Mouse (Mus musculus) kidney, adult 8-10 months (tissue): ENCODE measurements around the gene Kcng3.

ENCODE experiments used
- DNase-seq, 2 experiments: peaks; one replicate each; pipeline ENCODE4 v3.0.0; 2022

Kcng3 gene

DNA sequence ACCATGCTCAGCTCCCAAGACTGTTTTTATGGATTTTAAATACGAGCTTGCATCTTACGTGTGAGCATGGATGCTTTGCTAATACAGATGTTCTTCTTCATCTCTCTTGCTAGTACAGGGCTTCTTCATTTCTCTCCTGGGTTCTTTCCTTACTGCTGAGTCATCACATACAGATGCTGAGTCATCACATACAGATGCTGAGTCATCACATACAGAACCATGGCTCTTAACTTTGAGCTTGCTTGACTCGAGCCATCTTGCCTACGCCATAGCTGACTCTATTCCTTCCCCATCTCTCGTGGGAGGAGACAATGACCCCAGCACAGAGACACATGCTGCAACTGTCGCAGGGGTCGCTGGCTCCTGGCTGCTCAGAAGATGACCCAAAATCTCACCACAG lies 76.7 kb downstream of the Kcng3 start:
- DNase-seq = no peak

GRCm38 (mm10) chr17:83548501-83549233 lies 83.0 kb downstream of the Kcng3 start:
- no peak for DNase-seq

DNA sequence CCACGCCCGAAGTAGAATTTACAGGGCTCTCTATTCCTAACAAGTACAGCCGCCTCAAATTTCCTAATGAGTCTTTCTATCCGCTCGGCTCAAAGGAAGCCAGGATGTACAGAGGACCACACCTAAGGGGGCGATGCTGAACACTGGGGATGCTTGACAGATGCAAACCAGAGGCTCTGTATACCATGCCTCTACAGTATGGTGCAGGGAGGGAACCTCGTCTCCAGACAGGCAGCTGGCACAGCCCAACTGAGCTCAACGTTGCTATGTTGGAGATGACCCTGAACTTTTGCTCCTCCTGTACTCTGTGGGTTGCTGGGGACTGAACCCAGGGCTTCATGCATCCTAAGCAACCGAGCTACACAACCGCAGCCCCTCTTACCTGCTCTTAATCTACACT lies 84.5 kb downstream of the Kcng3 start:
- no peak for DNase-seq

GRCm38 (mm10) chr17:83545756-83546742 lies 85.6 kb downstream of the Kcng3 start:
- no peak for DNase-seq

DNA sequence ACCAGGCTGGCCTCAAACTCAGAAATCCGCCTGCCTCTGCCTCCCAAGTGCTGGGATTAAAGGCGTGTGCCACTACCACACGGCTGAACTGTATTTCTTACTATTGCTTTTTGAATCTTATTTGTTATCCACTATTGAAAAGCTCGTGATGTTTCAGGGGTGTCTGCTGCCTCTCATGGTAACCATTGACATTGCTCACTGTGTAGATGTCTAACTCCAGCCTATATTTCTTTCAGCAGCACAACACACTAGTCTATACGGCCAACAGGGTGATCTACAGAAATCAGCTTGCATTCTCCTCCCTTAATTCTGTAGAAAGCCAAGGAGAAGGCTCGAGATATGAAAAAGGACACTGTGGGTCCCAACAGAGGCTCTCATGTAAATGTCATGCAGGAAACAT lies 86.4 kb downstream of the Kcng3 start:
- DNase-seq = no peak

DNA sequence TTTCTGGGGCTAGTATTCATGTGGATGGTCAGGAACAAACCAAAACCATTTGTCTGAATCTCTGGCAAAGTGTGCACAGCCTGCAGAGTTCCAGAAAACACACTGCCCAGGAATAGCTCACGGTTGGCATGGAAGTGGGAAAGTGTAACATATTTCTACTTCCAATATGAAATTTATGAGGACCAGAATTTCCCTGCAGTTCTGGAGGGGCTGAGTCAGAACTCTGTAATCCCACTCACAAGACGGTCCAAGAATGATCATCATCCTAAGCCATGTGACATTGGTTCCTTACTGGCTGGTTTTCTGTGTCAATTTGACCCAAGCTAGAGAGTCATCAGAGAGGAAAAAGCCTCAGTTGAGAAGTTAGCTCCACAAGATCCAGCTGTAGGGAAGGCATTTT lies 89.3 kb downstream of the Kcng3 start:
- DNase-seq = no peak

- no peak for DNase-seq
Measured at GRCm38 (mm10) chr17:83539262-83540037, 92.2 kb downstream of the Kcng3 start.

- no peak for DNase-seq
Measured at GRCm38 (mm10) chr17:83538694-83539093, 93.0 kb downstream of the Kcng3 start.

DNA sequence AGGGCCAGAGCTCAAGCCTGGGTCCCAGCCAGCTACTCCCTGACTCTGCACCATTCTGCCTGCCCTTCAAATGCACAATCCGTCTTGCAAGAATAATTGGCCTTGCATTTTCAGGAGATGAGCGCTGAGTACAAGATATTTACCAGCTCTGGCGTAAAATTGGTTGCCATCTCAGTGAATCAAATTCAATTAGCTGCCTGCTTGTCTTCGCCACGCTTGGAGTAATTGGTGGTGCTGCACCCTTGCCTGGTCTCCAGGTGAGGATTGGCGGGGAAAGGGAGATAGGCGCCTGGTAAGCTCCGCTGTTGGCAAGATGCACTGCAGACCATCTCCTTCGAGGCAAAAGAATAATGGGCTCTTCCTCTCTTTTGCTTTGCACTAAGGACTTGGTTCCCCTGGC lies 93.6 kb downstream of the Kcng3 start:
- no peak for DNase-seq
